Mouse (Mus musculus): ENCODE results near the gene Palm.

Gene Palm

DNA sequence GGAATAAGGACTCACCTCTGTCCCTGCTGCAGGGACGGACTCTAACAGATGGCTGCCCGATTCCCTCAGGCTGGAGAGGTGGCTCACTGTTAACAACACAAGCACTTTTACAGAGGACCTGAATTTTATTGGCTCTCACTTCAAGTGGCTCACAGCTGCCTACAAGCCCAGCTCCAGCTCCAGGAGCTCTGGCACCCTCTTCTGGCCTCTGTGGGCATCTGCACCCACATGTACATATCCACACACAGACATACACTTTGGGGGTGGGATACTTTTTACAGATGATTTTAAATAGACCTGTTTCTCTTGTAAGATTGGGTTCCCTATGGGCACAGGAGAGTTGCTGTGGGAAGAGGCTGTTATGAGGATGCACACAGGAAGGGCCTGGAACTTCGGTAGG lies 21.1 kb upstream of the Palm start:
- DNase-seq (ENCODE audit: low spot score) = no peak

- DNase-seq (ENCODE audit: low spot score) = no peak
Measured at GRCm38 (mm10) chr10:79773208-79773607, 20.2 kb upstream of the Palm start.

GRCm38 (mm10) chr10:79774486-79775279 lies 18.7 kb upstream of the Palm start:
- no peak for DNase-seq (ENCODE audit: low spot score)

- no peak for DNase-seq (ENCODE audit: low spot score)
Measured at GRCm38 (mm10) chr10:79777103-79777531, 16.3 kb upstream of the Palm start, which contains the start of gene Fstl3. Gene Fstl3, plus strand, starts transcription at chr10:79777272.

DNA sequence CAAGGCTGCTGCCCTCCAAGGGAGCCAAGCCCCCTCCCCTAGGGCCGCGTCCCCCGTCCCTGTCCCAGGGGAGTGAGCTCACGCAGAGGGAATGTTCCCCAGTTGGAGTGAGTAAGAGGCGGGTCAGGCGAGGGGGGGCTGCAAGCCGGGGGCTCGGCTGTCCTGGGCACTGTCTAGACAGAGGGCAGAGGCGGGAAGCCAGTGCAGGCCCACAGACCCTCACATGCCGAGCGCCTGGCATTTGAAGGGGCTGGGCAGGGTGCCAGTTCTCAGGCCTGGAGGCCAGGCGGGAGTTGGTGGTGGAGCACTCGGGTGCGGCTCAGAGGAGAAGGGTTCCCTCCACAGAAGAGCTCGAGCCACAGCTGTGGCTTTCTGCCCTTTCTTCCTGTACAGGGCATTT lies 15.4 kb upstream of the Palm start:
- no peak for DNase-seq (ENCODE audit: low spot score)

GRCm38 (mm10) chr10:79779193-79779592 lies 14.2 kb upstream of the Palm start:
- DNase-seq (ENCODE audit: low spot score) = no peak

DNA sequence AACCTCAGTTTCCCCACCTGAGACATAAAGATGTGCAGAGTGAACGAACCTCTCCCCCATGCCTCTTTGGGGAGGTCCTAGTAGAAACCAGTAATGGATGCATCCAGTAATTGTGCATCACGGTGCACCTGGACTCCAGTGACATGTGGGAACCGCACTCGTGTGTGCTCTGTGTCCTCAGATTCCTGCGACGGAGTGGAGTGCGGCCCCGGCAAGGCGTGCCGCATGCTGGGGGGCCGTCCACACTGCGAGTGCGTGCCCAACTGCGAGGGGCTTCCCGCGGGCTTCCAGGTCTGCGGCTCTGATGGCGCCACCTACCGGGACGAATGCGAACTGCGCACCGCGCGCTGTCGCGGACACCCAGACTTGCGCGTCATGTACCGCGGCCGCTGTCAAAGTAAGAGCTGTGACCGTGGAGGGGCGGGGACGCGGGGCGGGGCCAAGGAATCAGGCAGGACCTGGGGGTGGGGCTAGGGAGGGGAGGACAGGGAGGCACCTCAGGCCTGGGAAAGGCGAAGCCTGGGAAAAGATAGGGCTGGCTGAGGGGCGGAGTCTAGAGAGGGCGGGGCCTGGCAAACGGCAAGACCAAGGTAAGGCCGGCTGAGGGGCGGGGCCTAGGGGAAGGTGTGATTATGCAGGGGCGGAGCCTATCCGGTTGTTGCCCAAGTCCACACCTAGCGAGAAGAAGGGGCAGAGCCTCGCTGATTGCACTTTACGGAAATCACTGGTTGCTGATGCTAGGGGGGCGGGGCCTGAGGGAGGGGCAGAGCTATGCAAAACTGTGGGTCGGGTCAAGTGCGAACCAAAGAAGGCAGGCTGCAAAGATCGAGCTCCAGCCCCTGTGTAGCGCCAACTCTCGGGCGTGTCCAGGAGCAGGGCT lies 13.3 kb upstream of the Palm start:
- peak; percentile 92 for DNase-seq (ENCODE audit: low spot score)

GRCm38 (mm10) chr10:79780664-79781015 lies 12.7 kb upstream of the Palm start:
- DNase-seq (ENCODE audit: low spot score) = no peak

GRCm38 (mm10) chr10:79781139-79781538 lies 12.2 kb upstream of the Palm start:
- DNase-seq (ENCODE audit: low spot score) = no peak

DNA sequence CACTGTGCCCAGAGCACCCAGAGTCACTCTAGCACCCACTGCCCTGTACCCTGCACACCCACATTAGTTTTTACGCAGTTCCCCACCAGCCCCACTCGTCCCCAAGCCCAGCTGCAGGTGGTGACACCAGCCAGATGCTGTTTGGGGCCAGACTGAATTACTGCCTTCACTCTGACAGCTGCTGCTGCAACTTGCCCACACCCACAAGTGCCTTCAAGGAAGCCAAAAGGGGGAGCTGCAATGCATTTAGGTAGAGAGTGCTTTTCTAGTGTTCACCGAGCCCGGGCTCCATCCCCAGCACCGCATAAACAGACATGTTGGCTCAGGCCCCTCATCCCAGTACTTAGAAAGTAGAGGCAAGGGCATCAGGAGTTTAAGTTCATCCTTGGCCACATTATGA lies 11.4 kb upstream of the Palm start:
- no peak for DNase-seq (ENCODE audit: low spot score)

GRCm38 (mm10) chr10:79783050-79783449 lies 10.3 kb upstream of the Palm start:
- DNase-seq (ENCODE audit: low spot score) = no peak

DNA sequence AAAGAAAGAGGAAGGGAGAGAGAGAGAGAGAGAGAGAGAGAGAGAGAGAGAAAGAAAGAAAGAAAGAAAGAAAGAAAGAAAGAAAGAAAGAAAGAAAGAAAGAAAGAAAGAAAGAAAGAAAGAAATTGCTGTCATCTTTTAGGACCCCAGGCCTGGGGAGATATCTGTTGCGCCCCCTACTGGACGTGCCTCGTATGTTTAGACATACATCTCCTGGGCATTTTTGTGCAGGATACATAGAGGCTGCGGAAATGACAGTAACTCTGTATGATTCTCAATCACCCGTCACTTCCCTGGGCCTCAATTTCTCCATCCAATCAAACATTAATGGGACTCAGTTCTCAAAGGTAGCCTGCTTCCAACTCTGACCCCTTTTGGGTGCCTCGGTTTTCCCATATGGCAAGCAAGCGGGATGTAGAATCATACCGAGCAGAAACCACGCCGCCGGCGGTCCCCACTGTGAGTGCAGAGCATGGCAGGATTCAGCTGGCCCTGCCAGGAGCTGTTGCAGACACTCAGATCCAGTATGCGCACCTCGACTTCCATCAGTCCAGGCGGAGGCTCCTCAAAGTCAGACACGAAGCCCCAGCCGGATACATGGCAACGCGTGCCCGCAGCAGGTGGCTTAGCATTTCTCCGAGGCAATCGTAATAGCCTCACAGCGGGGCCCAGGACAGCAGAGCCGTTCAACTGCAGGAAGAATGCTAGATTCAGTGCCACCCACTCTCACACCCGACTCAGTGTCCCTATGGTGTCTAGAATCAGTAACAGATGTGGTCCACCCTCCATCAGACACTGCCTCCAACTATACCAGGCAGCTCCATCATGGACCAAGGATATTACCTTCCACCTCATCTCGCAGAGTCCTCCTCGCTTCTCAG lies 9.2 kb upstream of the Palm start:
- no peak for DNase-seq (ENCODE audit: low spot score)

- no peak for DNase-seq (ENCODE audit: low spot score)
Measured at GRCm38 (mm10) chr10:79788386-79789158, 4.8 kb upstream of the Palm start.

GRCm38 (mm10) chr10:79789581-79789980 lies 3.8 kb upstream of the Palm start:
- no peak for DNase-seq (ENCODE audit: low spot score)

- DNase-seq (ENCODE audit: low spot score) = no peak
Measured at GRCm38 (mm10) chr10:79790861-79791260, 2.5 kb upstream of the Palm start, which contains the start of gene Prss57. Gene Prss57, minus strand, starts transcription at chr10:79790961.

DNA sequence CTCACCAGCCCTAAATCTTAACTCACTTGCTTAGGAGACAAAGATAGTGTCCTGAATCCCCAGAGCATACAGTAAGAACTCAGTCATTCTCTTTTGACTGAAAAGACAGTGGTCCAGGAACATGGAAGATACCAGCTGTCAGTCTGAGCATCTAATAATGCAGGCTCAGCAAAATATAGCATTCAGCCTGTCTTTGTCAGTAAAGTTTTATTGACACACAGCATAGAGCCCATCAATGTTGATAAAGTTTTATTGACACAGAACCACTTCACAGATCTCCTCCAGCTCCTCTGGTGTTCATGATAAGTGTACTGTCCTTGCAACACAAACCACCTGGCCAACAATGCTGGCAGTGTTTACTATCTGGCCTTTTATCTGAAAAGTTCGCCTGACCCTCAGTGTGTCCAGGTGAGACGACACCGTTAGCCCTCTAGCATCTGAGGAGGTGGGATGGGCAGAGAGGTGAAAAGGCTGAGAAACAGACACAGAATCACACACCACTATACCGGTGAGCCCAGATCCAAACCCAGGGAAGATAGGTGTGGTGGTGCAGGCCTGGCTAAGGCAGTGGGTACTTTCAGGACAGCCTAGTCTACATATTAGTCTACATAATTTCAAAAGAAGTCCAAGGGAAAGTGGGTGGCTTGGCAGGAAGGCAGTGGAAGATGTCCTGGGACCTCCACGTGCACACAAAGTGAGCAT lies 882 bp upstream of the Palm start:
- DNase-seq (ENCODE audit: low spot score) = no peak

- no peak for DNase-seq (ENCODE audit: low spot score)
Measured at GRCm38 (mm10) chr10:79793738-79794490, 542 bp downstream of the Palm start.

- no peak for DNase-seq (ENCODE audit: low spot score)
Measured at GRCm38 (mm10) chr10:79794491-79794931, 1.1 kb downstream of the Palm start.

- no peak for DNase-seq (ENCODE audit: low spot score)
Measured at GRCm38 (mm10) chr10:79795905-79796304, 2.5 kb downstream of the Palm start.

DNA sequence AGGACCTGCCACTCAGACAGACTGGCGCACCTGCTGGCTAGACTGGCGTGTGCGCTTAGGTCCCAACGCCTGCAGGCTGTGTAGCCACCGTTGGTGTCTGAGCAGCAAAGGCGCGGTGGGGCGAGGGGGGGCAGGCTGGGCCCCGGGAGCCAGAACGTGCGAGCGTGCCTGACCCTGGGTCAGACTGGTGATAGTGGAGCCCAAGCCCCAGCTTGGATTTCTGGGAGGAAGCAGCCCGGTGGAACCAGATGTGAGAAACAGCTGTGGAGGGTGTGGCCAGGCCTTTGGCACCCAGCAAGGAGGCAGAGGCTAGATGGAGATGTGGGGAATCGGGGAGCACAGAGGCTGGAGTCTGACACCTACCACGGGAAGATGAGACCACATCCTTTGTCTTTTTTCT lies 4.0 kb downstream of the Palm start:
- DNase-seq (ENCODE audit: low spot score) = no peak

Measured in layer of hippocampus, adult 9-10 months (tissue).